Mouse (Mus musculus) adrenal gland, postnatal 36 days (tissue): ENCODE results near the gene Pld4. TPM values are rescaled to one million over a fixed set of nuclear protein-coding genes. Genes with fewer than 3 reads are reported as not detected.

Experiments
- DNase-seq, 2 experiments: peaks; one replicate each; pipeline ENCODE4 v3.0.0; 2021; ENCODE audit warnings: mixed read lengths in 1 of 2
- total RNA-seq, 2 experiments: library from RNA; stranded (reverse); gene quantifications; 2 replicates each; pipeline ENCODE4 v1.2.3; 2021

The Pld4 gene
- total RNA-seq, 2 experiments from 2014 or later: 7.5 to 11.9 TPM

- DNase-seq: peak; percentile 74 to 82
These were observed 22.7 kb upstream of the Pld4 start for GRCm38 (mm10) chr12:112737761-112738160.

- DNase-seq: no peak
These were observed 22.0 kb upstream of the Pld4 start for GRCm38 (mm10) chr12:112738281-112739022.

GRCm38 (mm10) chr12:112739023-112739568 is 21.4 kb upstream of the Pld4 start:
- no peak for DNase-seq

GRCm38 (mm10) chr12:112742768-112743167 is 17.7 kb upstream of the Pld4 start:
- DNase-seq: no peak

- peak; percentile 75 to 88 for DNase-seq
These were observed 17.1 kb upstream of the Pld4 start for GRCm38 (mm10) chr12:112743168-112743975.

GRCm38 (mm10) chr12:112744211-112744610 is 16.2 kb upstream of the Pld4 start:
- DNase-seq: no peak

GRCm38 (mm10) chr12:112744891-112745580 is 15.4 kb upstream of the Pld4 start:
- no peak for DNase-seq

- no peak for DNase-seq
These were observed 14.7 kb upstream of the Pld4 start for GRCm38 (mm10) chr12:112745716-112746115.

GRCm38 (mm10) chr12:112746461-112746807 is 14.0 kb upstream of the Pld4 start:
- no peak for DNase-seq

GRCm38 (mm10) chr12:112746808-112747605 is 13.4 kb upstream of the Pld4 start:
- DNase-seq: peak in 1 of 2 experiments; percentile 47

- DNase-seq: no peak
These were observed 12.9 kb upstream of the Pld4 start for GRCm38 (mm10) chr12:112747606-112747970.

GRCm38 (mm10) chr12:112750976-112751375 is 9.5 kb upstream of the Pld4 start:
- DNase-seq: no peak

GRCm38 (mm10) chr12:112752399-112752798 is 8.1 kb upstream of the Pld4 start:
- no peak for DNase-seq

- DNase-seq: no peak
These were observed 4.6 kb upstream of the Pld4 start for GRCm38 (mm10) chr12:112755900-112756299.

GRCm38 (mm10) chr12:112757896-112758295 is 2.6 kb upstream of the Pld4 start:
- DNase-seq: no peak

- no peak for DNase-seq
These were observed 984 bp upstream of the Pld4 start for GRCm38 (mm10) chr12:112759471-112759870.

GRCm38 (mm10) chr12:112761411-112761810 is 956 bp downstream of the Pld4 start:
- no peak for DNase-seq

GRCm38 (mm10) chr12:112762018-112762417 is 1.6 kb downstream of the Pld4 start:
- no peak for DNase-seq

GRCm38 (mm10) chr12:112763176-112763575 is 2.7 kb downstream of the Pld4 start:
- DNase-seq: no peak

GRCm38 (mm10) chr12:112764141-112764540 is 3.7 kb downstream of the Pld4 start:
- DNase-seq: peak; percentile 72 to 84

GRCm38 (mm10) chr12:112764991-112765390 is 4.5 kb downstream of the Pld4 start:
- no peak for DNase-seq

GRCm38 (mm10) chr12:112766586-112766985 is 6.1 kb downstream of the Pld4 start:
- DNase-seq: no peak
